In the genomic region with DNA sequence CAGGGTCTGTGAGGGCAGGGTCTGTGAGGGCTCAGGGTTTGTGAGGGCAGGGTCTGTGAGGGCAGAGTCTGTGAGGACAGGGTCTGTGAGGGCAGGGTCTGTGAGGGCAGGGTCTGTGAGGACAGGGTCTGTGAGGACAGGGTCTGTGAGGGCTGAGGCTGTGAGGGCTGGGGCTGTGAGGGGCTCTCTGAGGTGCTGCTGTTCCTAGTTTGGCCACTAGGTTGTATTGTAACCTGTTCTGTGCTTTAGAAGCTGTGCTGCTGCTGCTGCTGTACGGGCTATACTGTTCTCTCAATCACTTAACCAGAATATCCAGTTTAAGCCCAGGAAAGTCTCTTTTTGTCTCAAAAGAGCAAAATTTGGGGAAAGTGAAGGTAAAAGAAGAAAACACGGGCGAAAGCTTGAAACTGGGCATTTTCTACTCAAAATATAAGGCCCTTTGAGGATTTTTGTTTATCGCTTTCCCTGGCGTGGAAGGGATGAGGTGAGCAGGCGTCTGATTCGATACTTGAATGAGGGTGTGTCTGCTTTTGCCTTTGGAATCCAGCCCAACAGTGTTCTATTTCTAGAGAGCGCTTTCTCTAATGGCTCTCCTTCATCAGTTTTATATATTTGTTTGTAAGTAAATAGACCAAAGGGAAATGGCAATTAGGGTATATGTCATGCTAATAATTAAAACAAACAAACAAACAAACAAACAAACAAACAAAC, we compare ENCODE assay signal across 7 mouse cellular contexts.
DNase-seq lines count a peak whose midpoint lies in the region; ATAC-seq and TF ChIP-seq lines count a peak whose summit lies in the region.

No protein-coding gene starts in this region.

- H3K36me3 ChIP-seq in E14TG2a.4 (ENCODE audit: insufficient read depth, low read length): no peaks in the 10 kb centered on the region
- no peaks in the 10 kb centered on the region for H3K36me3 ChIP-seq in embryonic facial prominence, embryonic 10.5 days (replicated peaks)
- H3K36me3 ChIP-seq in hindbrain, embryonic 12.5 days: no peaks in the 10 kb centered on the region
- H3K36me3 ChIP-seq in stomach, postnatal 0 days (ENCODE audit: control insufficient read depth, insufficient read depth, low read length): no peaks in the 10 kb centered on the region

- H3K4me3 ChIP-seq in E14TG2a.4 (replicated peaks; ENCODE audit: low read length): peak overlapping the region; percentile 57
- H3K4me3 ChIP-seq in embryonic facial prominence, embryonic 10.5 days: peak overlapping the region; percentile 25; the same call in 1 of the 2 replicates
- no peak overlapping the region for H3K4me3 ChIP-seq in hindbrain, embryonic 12.5 days
- H3K4me3 ChIP-seq in stomach, postnatal 0 days (ENCODE audit: low read depth, low read length): no peak overlapping the region

- H3K9ac ChIP-seq in hindbrain, embryonic 12.5 days: no peak overlapping the region
- H3K9ac ChIP-seq in stomach, postnatal 0 days (ENCODE audit: low read length): no peak overlapping the region

- 37% methylated on average over 8 of the region's 8 CpGs for WGBS in embryonic facial prominence, embryonic 10.5 days
- 22% methylated on average over 8 of the region's 8 CpGs for WGBS in hindbrain, embryonic 12.5 days
- 27% methylated on average over 8 of the region's 8 CpGs for WGBS in stomach, postnatal 0 days

- H3K4me2 ChIP-seq in hindbrain, embryonic 12.5 days (replicated peaks): no peak overlapping the region; the same call in 1 of the 2 replicates
- H3K4me2 ChIP-seq in stomach, postnatal 0 days (replicated peaks; ENCODE audit: low read depth): no peak overlapping the region; the same call in 1 of the 2 replicates

- TF ChIP-seq CTCF in E14TG2a.4 (conservative IDR thresholded peaks at IDR 0.05; ENCODE audit: low read length): peak; percentile 47
- TF ChIP-seq CTCF in stomach, postnatal 0 days (IDR thresholded peaks at IDR 0.05; ENCODE audit: low read depth): peak; percentile 69

- peak; percentile 23 for DNase-seq in A20 (ENCODE audit: low read depth, low spot score)
- DNase-seq in embryonic facial prominence, embryonic 10.5 days (ENCODE audit: low spot score): peak; percentile 78
- DNase-seq in lung, postnatal 25 days (ENCODE audit: low spot score): peak; percentile 8
- DNase-seq in stomach, postnatal 0 days (ENCODE audit: low spot score): peak; percentile 30
- DNase-seq in layer of hippocampus, adult 11-12 months (ENCODE audit: low spot score): no peak

- TF ChIP-seq EP300 in stomach, postnatal 0 days (optimal IDR thresholded peaks at IDR 0.05): no peak

- H3K27me3 ChIP-seq in E14TG2a.4 (ENCODE audit: insufficient read depth, low read length): no peaks in the 10 kb centered on the region
- no peaks in the 10 kb centered on the region for H3K27me3 ChIP-seq in embryonic facial prominence, embryonic 10.5 days (replicated peaks; ENCODE audit: low read depth, poor library complexity, severe bottlenecking)
- H3K27me3 ChIP-seq in hindbrain, embryonic 12.5 days: no peaks in the 10 kb centered on the region
- no peaks in the 10 kb centered on the region for H3K27me3 ChIP-seq in stomach, postnatal 0 days (ENCODE audit: control insufficient read depth, insufficient read depth, low read length)

- H3K4me1 ChIP-seq in E14TG2a.4 (replicated peaks; ENCODE audit: low read depth, low read length): peaks cover 11% of the 10 kb centered on the region
- H3K4me1 ChIP-seq in embryonic facial prominence, embryonic 10.5 days: peaks cover 14% of the 10 kb centered on the region
- H3K4me1 ChIP-seq in hindbrain, embryonic 12.5 days: 0 out of 2 replicates have a peak, but pooled peaks cover 2% of the 10 kb centered on the region
- no peaks in the 10 kb centered on the region for H3K4me1 ChIP-seq in stomach, postnatal 0 days (replicated peaks; ENCODE audit: control insufficient read depth, insufficient read depth)

- ATAC-seq in hindbrain, embryonic 12.5 days (ENCODE audit: low FRiP score): peak; percentile 84
- no peak for ATAC-seq in stomach, postnatal 0 days (ENCODE audit: low FRiP score, low TSS enrichment)

- peak overlapping the region; percentile 79 for H3K27ac ChIP-seq in embryonic facial prominence, embryonic 10.5 days (replicated peaks)
- H3K27ac ChIP-seq in hindbrain, embryonic 12.5 days: peak overlapping the region; percentile 55
- no peak overlapping the region for H3K27ac ChIP-seq in stomach, postnatal 0 days (replicated peaks)

- H3K9me3 ChIP-seq in E14TG2a.4 (ENCODE audit: low read length): no peaks in the 10 kb centered on the region
- no peaks in the 10 kb centered on the region for H3K9me3 ChIP-seq in embryonic facial prominence, embryonic 10.5 days
- H3K9me3 ChIP-seq in hindbrain, embryonic 12.5 days (replicated peaks): no peaks in the 10 kb centered on the region
- H3K9me3 ChIP-seq in stomach, postnatal 0 days (ENCODE audit: control insufficient read depth, low read length): no peaks in the 10 kb centered on the region

Comparison
In these comparisons a context has a peak if more than half of its experiments do, and no peak if none do; other contexts are left out.
1. H3K4me3 ChIP-seq: peak in E14TG2a.4 (single experiment) and embryonic facial prominence, embryonic 10.5 days (single experiment); none in hindbrain, embryonic 12.5 days (single experiment) and stomach, postnatal 0 days (single experiment).